Mouse (Mus musculus): ENCODE data around the gene Mdga1.

DNA sequence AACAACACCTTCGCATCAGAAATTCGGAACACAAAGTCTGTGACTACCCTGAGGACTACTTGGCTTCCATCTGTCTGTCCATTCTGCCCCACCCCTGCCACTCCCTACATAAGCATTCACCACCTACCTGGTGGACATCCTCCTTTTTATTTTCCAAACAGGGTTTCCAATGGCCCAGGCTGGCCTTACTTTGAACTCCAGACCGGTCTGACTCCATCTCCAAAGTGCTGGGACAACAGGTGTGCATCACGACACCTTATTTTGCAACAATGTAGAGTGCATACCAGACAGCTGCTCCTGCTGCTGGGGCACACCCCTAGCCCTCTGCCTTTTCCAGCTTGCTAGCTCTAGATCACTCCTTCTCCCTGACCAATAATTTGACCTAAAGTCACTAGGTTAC is 115.1 kb downstream of the Mdga1 start:
- TF ChIP-seq EP300 (IDR thresholded peaks at IDR 0.05; ENCODE audit: low read depth): no peak
- no peak for TF ChIP-seq CTCF (IDR thresholded peaks at IDR 0.05; ENCODE audit: low read depth)
